Mouse (Mus musculus) left cerebral cortex, postnatal 36 days (tissue): ENCODE measurements around the gene Cdc37l1. TPM values are rescaled to one million over a fixed set of nuclear protein-coding genes. Genes with fewer than 3 reads are reported as not detected.

Source experiments
- DNase-seq, 2 experiments: peaks; one replicate each; pipeline ENCODE4 v3.0.0; 2021 to 2022; ENCODE audit warnings: low spot score in 2 of 2, mixed read lengths in 1 of 2
- intact Hi-C: fragments of 180-260 bp; cut with DNase I; formaldehyde crosslinking; loops from one replicate; pipeline ENCODE4 v1.15.1; 2025
- total RNA-seq, 2 experiments: library from RNA; stranded (reverse); gene quantifications; 2 replicates each; pipeline ENCODE4 v1.2.3; 2021

The Cdc37l1 gene
- total RNA-seq, 2 experiments from 2014 or later, result 88.0 to 112 TPM

- DNase-seq, result peak in 1 of 2 experiments; percentile 34
- intact Hi-C loops, result no loop called here
These were observed 76.9 kb downstream of the Cdc37l1 start for GRCm38 (mm10) chr19:29066981-29067471.

- DNase-seq, result no peak
- intact Hi-C loops, result no loop called here
These were observed 79.0 kb downstream of the Cdc37l1 start for GRCm38 (mm10) chr19:29069195-29069594.

- DNase-seq, result no peak
- intact Hi-C loops, result no loop called here
These were observed 84.7 kb downstream of the Cdc37l1 start for GRCm38 (mm10) chr19:29074802-29075201.

Other genes starting within 250 kb of the Cdc37l1 start
- gene Slc1a1, start 155.3 kb upstream of the Cdc37l1 start, total RNA-seq, result 100 to 1,000 TPM; 104 to 120 TPM
- 10 to 100 TPM; 51.2 to 53.9 TPM for gene Plpp6, start 26.4 kb upstream of the Cdc37l1 start, total RNA-seq
- 1 to 10 TPM; 6.0 to 8.7 TPM for gene 4430402I18Rik, start 22.6 kb upstream of the Cdc37l1 start, total RNA-seq
- gene Ak3, start 57.6 kb downstream of the Cdc37l1 start, total RNA-seq, result 10 to 100 TPM; 56.1 to 59.5 TPM
- 10 to 100 TPM; 14.2 to 16.8 TPM for gene Rcl1, start 111.0 kb downstream of the Cdc37l1 start, total RNA-seq